ENCODE assay signal across 8 mouse cellular contexts in genomic region chr7:62463878-62464755, GRCm38 (mm10). TPM values are rescaled to one million over a fixed set of nuclear protein-coding genes. Genes with fewer than 3 reads are reported as not detected.
DNase-seq lines count a peak whose midpoint lies in the region; ATAC-seq and TF ChIP-seq lines count a peak whose summit lies in the region.

Gene Peg12 (minus strand): TSS chr7:62464510.

- 16% methylated on average over 73 of the region's 82 CpGs for WGBS in forebrain, embryonic 11.5 days
- 16% methylated on average over 76 of the region's 82 CpGs for WGBS in lung, embryonic 14.5 days

- H3K36me3 ChIP-seq in forebrain, embryonic 11.5 days (ENCODE audit: control insufficient read depth, insufficient read depth, low read length), result no peaks in the 10 kb centered on the region
- H3K36me3 ChIP-seq in lung, embryonic 14.5 days (ENCODE audit: insufficient read depth), result no peaks in the 10 kb centered on the region

- intact Hi-C loops in heart, postnatal 10 days (cut with DNase I), result no loop called here

- H3K4me1 ChIP-seq in forebrain, embryonic 11.5 days (replicated peaks; ENCODE audit: control insufficient read depth, insufficient read depth, low read length), result no peaks in the 10 kb centered on the region
- no peaks in the 10 kb centered on the region for H3K4me1 ChIP-seq in lung, embryonic 14.5 days (ENCODE audit: insufficient read depth)

- H3K4me3 ChIP-seq in forebrain, embryonic 11.5 days (ENCODE audit: low read depth, low read length), result peak within 1 kb of the TSS; percentile 64
- H3K4me3 ChIP-seq in lung, embryonic 14.5 days (ENCODE audit: low read depth, low read length), result peak within 1 kb of the TSS; percentile 57

- peak; percentile 78 for ATAC-seq in forebrain, embryonic 11.5 days (replicated peaks; ENCODE audit: low FRiP score)
- ATAC-seq in lung, embryonic 14.5 days (ENCODE audit: insufficient read depth), result peak; percentile 92

- TF ChIP-seq CTCF in lung, embryonic 14.5 days (IDR thresholded peaks at IDR 0.05; ENCODE audit: low read depth), result peak; percentile 61

- peak; percentile 87 for DNase-seq in ES-CJ7 (ENCODE audit: low read depth, low spot score)
- DNase-seq in brain, embryonic 18.5 days (ENCODE audit: low read depth, low spot score), result peak; percentile 30
- DNase-seq in forebrain, embryonic 11.5 days (ENCODE audit: low spot score), result peak; percentile 81
- peak; percentile 67 to 71 for DNase-seq in heart, postnatal 10 days
- peak; percentile 71 to 81 for DNase-seq in kidney, postnatal 4 days
- peak; percentile 85 for DNase-seq in lung, embryonic 14.5 days
- DNase-seq in ovary, postnatal 10 days (ENCODE audit: low spot score), result peak; percentile 36
- DNase-seq in thymus, postnatal 36 days, result peak; percentile 12 to 24

- peak within 1 kb of the TSS; percentile 54 for H3K4me2 ChIP-seq in forebrain, embryonic 11.5 days (ENCODE audit: low read depth, low read length, severe bottlenecking)
- peak within 1 kb of the TSS; percentile 67 for H3K4me2 ChIP-seq in lung, embryonic 14.5 days

- peak within 1 kb of the TSS; percentile 95 for H3K9ac ChIP-seq in forebrain, embryonic 11.5 days (ENCODE audit: low read length)
- H3K9ac ChIP-seq in lung, embryonic 14.5 days, result peak within 1 kb of the TSS; percentile 80

- peak within 1 kb of the TSS; percentile 94 for H3K27ac ChIP-seq in forebrain, embryonic 11.5 days (ENCODE audit: low read depth, low read length)
- H3K27ac ChIP-seq in lung, embryonic 14.5 days (ENCODE audit: low read depth), result peak within 1 kb of the TSS; percentile 96

- no peaks in the 10 kb centered on the region for H3K27me3 ChIP-seq in forebrain, embryonic 11.5 days (ENCODE audit: control insufficient read depth, insufficient read depth, low read length)
- H3K27me3 ChIP-seq in lung, embryonic 14.5 days (ENCODE audit: insufficient read depth, low read length), result no peaks in the 10 kb centered on the region

- no peaks in the 10 kb centered on the region for H3K9me3 ChIP-seq in forebrain, embryonic 11.5 days (ENCODE audit: control insufficient read depth, low read length)
- no peaks in the 10 kb centered on the region; the same call in 1 of the 2 replicates for H3K9me3 ChIP-seq in lung, embryonic 14.5 days (ENCODE audit: low read depth, low read length)

RNA-seq across cellular contexts. Expression of gene Peg12, which starts in this region (rescaled TPM):
- 105 and 108 TPM in 2 replicates for polyA plus RNA-seq in forebrain, embryonic 11.5 days (2014; fragmentation: Nextera tagmentation; extraction: Ambion mirVana)
- total RNA-seq in heart, postnatal 10 days (2021), result 1 to 10 TPM; 4.5 to 4.7 TPM
- 38.2 and 39.8 TPM in 2 replicates for polyA plus RNA-seq in lung, embryonic 14.5 days (2014; fragmentation: Nextera tagmentation; extraction: Ambion mirVana)

Comparison
In these comparisons a context has a peak if more than half of its experiments do, and no peak if none do; other contexts are left out.
1. Peak in every context shown above with its lines: DNase-seq, ATAC-seq, H3K4me3 ChIP-seq and H3K27ac ChIP-seq.
2. DNase-seq: peak in every context shown above with its lines; median percentile 87 in ES-CJ7; 85 in lung, embryonic 14.5 days; 81 in forebrain, embryonic 11.5 days; 76 in kidney, postnatal 4 days; 69 in heart, postnatal 10 days; 36 in ovary, postnatal 10 days; 30 in brain, embryonic 18.5 days; 18 in thymus, postnatal 36 days.